In the genomic region with DNA sequence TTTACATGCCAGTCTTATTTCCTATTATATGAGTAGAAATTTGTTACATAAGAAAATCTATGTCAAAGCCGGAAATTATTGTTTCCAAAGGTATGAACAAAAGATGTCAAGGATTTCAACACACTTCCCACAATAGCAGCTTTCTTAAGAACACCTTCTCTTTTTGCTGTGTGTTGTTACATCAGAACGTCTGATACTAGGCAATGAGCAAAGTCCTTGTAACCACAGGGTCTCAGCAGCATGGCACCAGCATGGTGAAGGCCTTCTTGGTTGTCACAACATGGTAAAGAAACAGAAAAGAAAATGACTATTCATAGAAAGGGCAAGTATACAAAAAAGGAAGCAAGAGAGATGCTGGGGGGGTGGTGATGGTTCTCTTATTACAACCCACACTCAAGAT, we compare ENCODE assay signal across 22 mouse cellular contexts.
"Had no signal": no experiment of that assay in that cellular context is flagged by ENCODE, and none has a peak within 500 bp of the region (broad histone marks: within the 10 kb centered on the region; RNA-seq: fewer than 3 reads in every experiment).

No protein-coding gene starts in this region.

- DNase-seq: cerebellum, adult 2 months; cerebellum, adult 8-10 months; cerebellum, adult 9-10 months; cerebellum, adult 9-11 months; cerebellum, postnatal 10 days; cerebellum, postnatal 14 days; cerebellum, postnatal 25 days; cerebellum, postnatal 36 days; embryo, embryonic 11 days; forebrain, postnatal 0 days; gastrocnemius, adult 2 months; gastrocnemius, postnatal 10 days; gastrocnemius, postnatal 14 days; gastrocnemius, postnatal 25 days; gastrocnemius, postnatal 36 days; heart, adult 11 months; heart, adult 18-20 months; heart, adult 2 months had no signal

- ATAC-seq: forebrain, embryonic 13.5 days; forebrain, embryonic 14.5 days; forebrain, embryonic 15.5 days; forebrain, embryonic 16.5 days; forebrain, postnatal 0 days had no signal
